Mouse (Mus musculus): ENCODE results near the gene Nckap5l.
"Not testable (repeated sequence)": the region's sequence is repeated elsewhere in the genome, so short reads cannot be mapped to it uniquely, and the experiment has no call there.

Nckap5l gene

GRCm38 (mm10) chr15:99392486-99393385, 64.8 kb downstream of the Nckap5l start, which contains the start of gene Tmbim6:
Gene Tmbim6 (plus strand): TSS chr15:99392882.
- DNase-seq: peak; percentile 99

- no peak for DNase-seq
Measured at GRCm38 (mm10) chr15:99391975-99392374, 65.6 kb downstream of the Nckap5l start.

GRCm38 (mm10) chr15:99390472-99391401, 66.8 kb downstream of the Nckap5l start:
- DNase-seq: no peak

GRCm38 (mm10) chr15:99387976-99388375, 69.6 kb downstream of the Nckap5l start:
- DNase-seq: no peak

GRCm38 (mm10) chr15:99386796-99387195, 70.8 kb downstream of the Nckap5l start:
- no peak for DNase-seq

- not testable (repeated sequence) for DNase-seq
Measured at GRCm38 (mm10) chr15:99386110-99386509, 71.4 kb downstream of the Nckap5l start.

GRCm38 (mm10) chr15:99384071-99384470, 73.5 kb downstream of the Nckap5l start:
- DNase-seq: no peak

GRCm38 (mm10) chr15:99382893-99383292, 74.7 kb downstream of the Nckap5l start:
- no peak for DNase-seq

GRCm38 (mm10) chr15:99376240-99376639, 81.3 kb downstream of the Nckap5l start:
- no peak for DNase-seq

GRCm38 (mm10) chr15:99375581-99375980, 82.0 kb downstream of the Nckap5l start:
- DNase-seq: no peak

GRCm38 (mm10) chr15:99375036-99375435, 82.5 kb downstream of the Nckap5l start:
- no peak for DNase-seq

- DNase-seq: no peak
Measured at GRCm38 (mm10) chr15:99372761-99373160, 84.8 kb downstream of the Nckap5l start.

Data from right cerebral cortex, adult 18-20 months (tissue).